Mouse (Mus musculus): ENCODE measurements at regions not wholly inside any gene's neighbourhood (a gene's known extent, or its start where the extent isn't known, plus 50 kb on each side); places are given as distances from the start of the nearest gene placed in this dataset.
A peak's percentile ranks its signal among the peaks of the same experiment; 100 is the strongest.

- Histone ChIP-seq H3K9me3 (replicated peaks) (no peaks in the 10 kb centered on the region), H3K4me2 (replicated peaks) (no peak overlapping the region), H3K9ac (no peak overlapping the region), H3K4me3 (no peak overlapping the region), H3K27me3 (no peaks in the 10 kb centered on the region), H3K36me3 (no peaks in the 10 kb centered on the region), H3K4me1 (no peaks in the 10 kb centered on the region), H3K27ac (no peak overlapping the region)
- no peak for ATAC-seq (ENCODE audit: low FRiP score)
- 95% methylated on average over 3 of the region's 3 CpGs for WGBS
Observed at GRCm38 (mm10) chr14:109583084-109583483, 669.1 kb upstream of the Slitrk1 start.

- no peak for ATAC-seq (ENCODE audit: low FRiP score)
- 70% methylated on average over 4 of the region's 4 CpGs for whole genome bisulfite sequencing
Observed at GRCm38 (mm10) chr14:109579672-109580071, 665.7 kb upstream of the Slitrk1 start.

GRCm38 (mm10) chr14:109550603-109551002 lies 636.6 kb upstream of the Slitrk1 start:
- Histone ChIP-seq H3K9me3 (replicated peaks) (no peaks in the 10 kb centered on the region), H3K4me3 (no peak overlapping the region), H3K4me2 (replicated peaks) (no peak overlapping the region), H3K27me3 (no peaks in the 10 kb centered on the region), H3K36me3 (no peaks in the 10 kb centered on the region), H3K27ac (no peak overlapping the region), H3K9ac (no peak overlapping the region), H3K4me1 (no peaks in the 10 kb centered on the region)
- ATAC-seq (ENCODE audit: low FRiP score) = peak; percentile 52; the same call in 1 of the 2 replicates
- WGBS = 59% methylated on average over 5 of the region's 5 CpGs

More at GRCm38 (mm10) chr14:109579672-109580071, 665.7 kb upstream of the Slitrk1 start:
- Histone ChIP-seq H3K27ac (no peak overlapping the region), H3K9me3 (replicated peaks) (no peaks in the 10 kb centered on the region), H3K36me3 (no peaks in the 10 kb centered on the region), H3K4me2 (replicated peaks) (no peak overlapping the region), H3K4me3 (no peak overlapping the region), H3K4me1 (no peaks in the 10 kb centered on the region), H3K27me3 (no peaks in the 10 kb centered on the region), H3K9ac (no peak overlapping the region)

- Histone ChIP-seq H3K4me3 (no peak overlapping the region), H3K27ac (no peak overlapping the region), H3K4me2 (replicated peaks) (no peak overlapping the region), H3K36me3 (no peaks in the 10 kb centered on the region), H3K4me1 (no peaks in the 10 kb centered on the region), H3K27me3 (no peaks in the 10 kb centered on the region), H3K9ac (no peak overlapping the region), H3K9me3 (replicated peaks) (no peaks in the 10 kb centered on the region)
- 89% methylated on average over 3 of the region's 3 CpGs for WGBS
- ATAC-seq (ENCODE audit: low FRiP score) = no peak
Observed at GRCm38 (mm10) chr14:109514920-109515319, 601.0 kb upstream of the Slitrk1 start.

All from hindbrain, embryonic 12.5 days (tissue).